Mouse (Mus musculus): ENCODE measurements around the gene Scfd2.

The Scfd2 gene

GRCm38 (mm10) chr5:74313542-74313941, 218.0 kb downstream of the Scfd2 start:
- DNase-seq (ENCODE audit: low read depth, low spot score): no peak

GRCm38 (mm10) chr5:74311865-74312264, 219.7 kb downstream of the Scfd2 start:
- no peak for DNase-seq (ENCODE audit: low read depth, low spot score)

- peak; percentile 83 for DNase-seq (ENCODE audit: low read depth, low spot score)
Observed at GRCm38 (mm10) chr5:74311200-74311825, 220.2 kb downstream of the Scfd2 start.

GRCm38 (mm10) chr5:74310101-74310500, 221.5 kb downstream of the Scfd2 start:
- no peak for DNase-seq (ENCODE audit: low read depth, low spot score)

GRCm38 (mm10) chr5:74307242-74307641, 224.3 kb downstream of the Scfd2 start:
- no peak for DNase-seq (ENCODE audit: low read depth, low spot score)

- DNase-seq (ENCODE audit: low read depth, low spot score): no peak
Observed at GRCm38 (mm10) chr5:74305533-74306189, 225.9 kb downstream of the Scfd2 start.

- no peak for DNase-seq (ENCODE audit: low read depth, low spot score)
Observed at GRCm38 (mm10) chr5:74304767-74305166, 226.8 kb downstream of the Scfd2 start.

GRCm38 (mm10) chr5:74302331-74302730, 229.2 kb downstream of the Scfd2 start:
- DNase-seq (ENCODE audit: low read depth, low spot score): no peak

GRCm38 (mm10) chr5:74301443-74301842, 230.1 kb downstream of the Scfd2 start:
- no peak for DNase-seq (ENCODE audit: low read depth, low spot score)

- no peak for DNase-seq (ENCODE audit: low read depth, low spot score)
Observed at GRCm38 (mm10) chr5:74300931-74301330, 230.6 kb downstream of the Scfd2 start.

GRCm38 (mm10) chr5:74300140-74300539, 231.4 kb downstream of the Scfd2 start:
- DNase-seq (ENCODE audit: low read depth, low spot score): no peak

GRCm38 (mm10) chr5:74297113-74297512, 234.4 kb downstream of the Scfd2 start:
- DNase-seq (ENCODE audit: low read depth, low spot score): no peak

GRCm38 (mm10) chr5:74296096-74296495, 235.5 kb downstream of the Scfd2 start:
- DNase-seq (ENCODE audit: low read depth, low spot score): no peak

GRCm38 (mm10) chr5:74293513-74293912, 238.0 kb downstream of the Scfd2 start:
- no peak for DNase-seq (ENCODE audit: low read depth, low spot score)

- DNase-seq (ENCODE audit: low read depth, low spot score): no peak
Observed at GRCm38 (mm10) chr5:74292050-74292449, 239.5 kb downstream of the Scfd2 start.

GRCm38 (mm10) chr5:74291575-74291974, 240.0 kb downstream of the Scfd2 start:
- DNase-seq (ENCODE audit: low read depth, low spot score): no peak

- no peak for DNase-seq (ENCODE audit: low read depth, low spot score)
Observed at GRCm38 (mm10) chr5:74289957-74290356, 241.6 kb downstream of the Scfd2 start.

- DNase-seq (ENCODE audit: low read depth, low spot score): no peak
Observed at GRCm38 (mm10) chr5:74288206-74288605, 243.4 kb downstream of the Scfd2 start.

- no peak for DNase-seq (ENCODE audit: low read depth, low spot score)
Observed at GRCm38 (mm10) chr5:74286301-74286700, 245.3 kb downstream of the Scfd2 start.

GRCm38 (mm10) chr5:74285764-74286163, 245.8 kb downstream of the Scfd2 start:
- DNase-seq (ENCODE audit: low read depth, low spot score): no peak

- DNase-seq (ENCODE audit: low read depth, low spot score): no peak
Observed at GRCm38 (mm10) chr5:74285289-74285688, 246.3 kb downstream of the Scfd2 start.

GRCm38 (mm10) chr5:74283545-74283944, 248.0 kb downstream of the Scfd2 start:
- peak; percentile 48 for DNase-seq (ENCODE audit: low read depth, low spot score)

GRCm38 (mm10) chr5:74281480-74281879, 250.1 kb downstream of the Scfd2 start:
- no peak for DNase-seq (ENCODE audit: low read depth, low spot score)

Measured in mesoderm, embryonic 11.5 days (tissue).